Mouse (Mus musculus) cerebellum, adult 2 months (tissue): ENCODE measurements around the gene Cfap36. TPM values are rescaled to one million over a fixed set of nuclear protein-coding genes. Genes with fewer than 3 reads are reported as not detected.

Experiments used
- DNase-seq, 2 experiments: peaks; one replicate each; pipeline ENCODE4 v3.0.0; 2021
- H3K27ac ChIP-seq: fragments of 200-500 bp; 2 replicates; pipeline ENCODE4 v1.5.1; 2012; ENCODE audit warnings: low read length, control low read depth, inconsistent platforms; ENCODE audit not compliant: insufficient read depth
- H3K27me3 ChIP-seq: fragments of 200-500 bp; 2 replicates; pipeline ENCODE4 v1.6.1; 2012; ENCODE audit warnings: inconsistent platforms, mild to moderate bottlenecking, low read length, moderate library complexity; ENCODE audit not compliant: control insufficient read depth, insufficient read depth
- H3K4me1 ChIP-seq: fragments of 200-500 bp; 2 replicates; pipeline ENCODE4 v1.6.1; 2011; ENCODE audit warnings: low read length; ENCODE audit not compliant: control insufficient read depth, insufficient read depth
- H3K4me3 ChIP-seq: fragments of 200-500 bp; replicated peaks from 2 replicates; pipeline ENCODE3; 2011; ENCODE audit warnings: mild to moderate bottlenecking, low read depth, low read length, control low read depth; ENCODE audit not compliant: insufficient read depth
- CTCF ChIP-seq: fragments of 200-500 bp; IDR thresholded peaks from 2 replicates; pipeline ENCODE4 v1.5.1; 2011; ENCODE audit warnings: low read depth, mild to moderate bottlenecking, control low read depth, low read length, moderate library complexity, borderline replicate concordance; ENCODE audit not compliant: insufficient read depth
- POLR2A ChIP-seq: fragments of 200-500 bp; IDR thresholded peaks from 2 replicates; pipeline ENCODE4 v1.6.1; 2011; ENCODE audit warnings: low read length, control low read depth, borderline replicate concordance; ENCODE audit not compliant: insufficient read depth
- WGBS: fragments of 180-500 bp; shearing (Covaris S2); methylation state at CpG from one replicate; pipeline ENCODE4 v1.1.7; 2018; 5-methylcytosine and 5-hydroxymethylcytosine counted together
- polyA plus RNA-seq: library from polyadenylated mRNA; depleted of rRNA; stranded (reverse); fragments of >200 nt; gene quantifications from 2 replicates; pipeline ENCODE4 v1.2.3, GENCODE M21; 2012; rRNA removed

The Cfap36 gene
- 72.1 and 83.7 TPM in 2 replicates for polyA plus RNA-seq

- DNase-seq: peak; percentile 89 to 96
- H3K4me1 ChIP-seq: peaks cover 3% of the 10 kb centered on the region; the same call in 1 of the 2 replicates
- H3K27me3 ChIP-seq: no peaks in the 10 kb centered on the region
- H3K27ac ChIP-seq: 0 out of 2 replicates have a peak within 1 kb of the TSS, but pooled peaks have one; percentile 4
- under 1% methylated on average over 53 of the region's 53 CpGs for WGBS
- H3K4me3 ChIP-seq: peak within 1 kb of the TSS; percentile 71
- peak; percentile 43; the same call in 1 of the 2 replicates for TF ChIP-seq POLR2A
- no peak for TF ChIP-seq CTCF
These were observed at the start of gene Cfap36 for GRCm38 (mm10) chr11:29246883-29247650. TSS of gene Cfap36 (minus strand) at chr11:29247409.

- Histone ChIP-seq H3K4me1 (no peaks in the 10 kb centered on the region), H3K4me3 (no peak overlapping the region), H3K27ac (no peak overlapping the region), H3K27me3 (no peaks in the 10 kb centered on the region)
- TF ChIP-seq POLR2A (no peak), CTCF (no peak)
- DNase-seq: no peak
These were observed 40.1 kb upstream of the Cfap36 start for GRCm38 (mm10) chr11:29287305-29287704.

GRCm38 (mm10) chr11:29286040-29286439 lies 38.8 kb upstream of the Cfap36 start:
- Histone ChIP-seq H3K27ac (no peak overlapping the region), H3K4me1 (no peaks in the 10 kb centered on the region), H3K4me3 (no peak overlapping the region), H3K27me3 (no peaks in the 10 kb centered on the region)
- TF ChIP-seq POLR2A (no peak), CTCF (no peak)
- no peak for DNase-seq

- Histone ChIP-seq H3K4me1 (no peaks in the 10 kb centered on the region), H3K27me3 (no peaks in the 10 kb centered on the region), H3K27ac (no peak overlapping the region), H3K4me3 (no peak overlapping the region)
- WGBS: 87% methylated on average over 3 of the region's 3 CpGs
- TF ChIP-seq POLR2A: no peak
- TF ChIP-seq CTCF: no peak
- DNase-seq: no peak
These were observed 27.5 kb upstream of the Cfap36 start for GRCm38 (mm10) chr11:29274758-29275157.

- TF ChIP-seq CTCF (peak; percentile 63; the same call in 1 of the 2 replicates), POLR2A (no peak)
- Histone ChIP-seq H3K4me1 (no peaks in the 10 kb centered on the region), H3K27me3 (no peaks in the 10 kb centered on the region), H3K27ac (no peak overlapping the region), H3K4me3 (no peak overlapping the region)
- WGBS: 17% methylated on average over 3 of the region's 3 CpGs
- DNase-seq: peak; percentile 42 to 43
These were observed 20.6 kb upstream of the Cfap36 start for GRCm38 (mm10) chr11:29267824-29268223.

- no peak for DNase-seq
- no peaks in the 10 kb centered on the region for H3K27me3 ChIP-seq
- 69% methylated on average over 1 of the region's 1 CpGs for WGBS
- TF ChIP-seq CTCF: no peak
- no peak for TF ChIP-seq POLR2A
- H3K4me1 ChIP-seq: no peaks in the 10 kb centered on the region
- H3K27ac ChIP-seq: no peak overlapping the region
- H3K4me3 ChIP-seq: no peak overlapping the region
These were observed 7.4 kb upstream of the Cfap36 start for GRCm38 (mm10) chr11:29254643-29255042.

- no peak for DNase-seq
- TF ChIP-seq POLR2A: no peak
- TF ChIP-seq CTCF: no peak
- Histone ChIP-seq H3K4me1 (peaks cover 3% of the 10 kb centered on the region; the same call in 1 of the 2 replicates), H3K4me3 (no peak overlapping the region), H3K27ac (no peak overlapping the region), H3K27me3 (no peaks in the 10 kb centered on the region)
- WGBS: 98% methylated on average over 5 of the region's 5 CpGs
These were observed 1.2 kb upstream of the Cfap36 start for GRCm38 (mm10) chr11:29248386-29248785.

- DNase-seq: no peak
- Histone ChIP-seq H3K27ac (no peak overlapping the region), H3K27me3 (no peaks in the 10 kb centered on the region), H3K4me1 (peaks cover 3% of the 10 kb centered on the region; the same call in 1 of the 2 replicates), H3K4me3 (peak overlapping the region; percentile 51)
- TF ChIP-seq POLR2A (no peak), CTCF (no peak)
- 96% methylated on average over 1 of the region's 1 CpGs for WGBS
These were observed 516 bp upstream of the Cfap36 start for GRCm38 (mm10) chr11:29247725-29248124.
